Mouse (Mus musculus) spleen, adult 2 months (tissue): ENCODE measurements around the gene Armc10. TPM values are rescaled to one million over a fixed set of nuclear protein-coding genes. Genes with fewer than 3 reads are reported as not detected.
"Not testable (repeated sequence)": the region's sequence is repeated elsewhere in the genome, so short reads cannot be mapped to it uniquely, and the experiment has no call there.

Experiments
- DNase-seq, 2 experiments: peaks; one replicate each; pipeline versions ENCODE4 v3.0.0 to v3.0.0-alpha.2; 2012 to 2021; ENCODE audit warnings: low spot score in 2 of 2, low read depth in 1 of 2
- H3K27ac ChIP-seq: fragments of 200-500 bp; 2 replicates; pipeline ENCODE4 v1.5.1; 2012; ENCODE audit warnings: low read length, inconsistent platforms; ENCODE audit not compliant: insufficient read depth
- H3K27me3 ChIP-seq: fragments of 200-500 bp; 2 replicates; pipeline ENCODE4 v1.6.1; 2012; ENCODE audit warnings: mild to moderate bottlenecking, moderate library complexity, low read length, inconsistent platforms; ENCODE audit not compliant: control insufficient read depth, insufficient read depth
- H3K36me3 ChIP-seq: fragments of 200-500 bp; 2 replicates; pipeline ENCODE4 v1.6.1; 2012; ENCODE audit warnings: mild to moderate bottlenecking, low read length, inconsistent platforms; ENCODE audit not compliant: control insufficient read depth, insufficient read depth
- H3K4me1 ChIP-seq: fragments of 200-500 bp; 2 replicates; pipeline ENCODE4 v1.6.1; 2011; ENCODE audit warnings: inconsistent platforms; ENCODE audit not compliant: control insufficient read depth, insufficient read depth, insufficient read length
- H3K4me3 ChIP-seq: fragments of 200-500 bp; 2 replicates; pipeline ENCODE4 v1.5.1; 2011; ENCODE audit warnings: mild to moderate bottlenecking, inconsistent platforms; ENCODE audit not compliant: insufficient read depth, insufficient read length; ENCODE audit errors: extremely low read depth
- CTCF ChIP-seq: fragments of 200-500 bp; IDR thresholded peaks from 2 replicates; pipeline ENCODE4 v1.5.1; 2011; ENCODE audit warnings: mild to moderate bottlenecking, inconsistent platforms; ENCODE audit not compliant: insufficient read depth, insufficient read length, insufficient replicate concordance; ENCODE audit errors: extremely low read depth
- POLR2A ChIP-seq: fragments of 200-500 bp; IDR thresholded peaks from 2 replicates; pipeline ENCODE4 v1.6.1; 2011; ENCODE audit warnings: low read depth, low read length, inconsistent platforms
- WGBS: fragments of 180-500 bp; shearing (Covaris S2); methylation state at CpG from one replicate; pipeline ENCODE4 v1.1.7; 2018; 5-methylcytosine and 5-hydroxymethylcytosine counted together
- polyA plus RNA-seq: library from polyadenylated mRNA; depleted of rRNA; stranded (reverse); fragments of >200 nt; gene quantifications from 2 replicates; pipeline ENCODE4 v1.2.3, GENCODE M21; 2012; rRNA removed

Gene Armc10
- polyA plus RNA-seq, 1 experiment = 49.1 TPM

DNA sequence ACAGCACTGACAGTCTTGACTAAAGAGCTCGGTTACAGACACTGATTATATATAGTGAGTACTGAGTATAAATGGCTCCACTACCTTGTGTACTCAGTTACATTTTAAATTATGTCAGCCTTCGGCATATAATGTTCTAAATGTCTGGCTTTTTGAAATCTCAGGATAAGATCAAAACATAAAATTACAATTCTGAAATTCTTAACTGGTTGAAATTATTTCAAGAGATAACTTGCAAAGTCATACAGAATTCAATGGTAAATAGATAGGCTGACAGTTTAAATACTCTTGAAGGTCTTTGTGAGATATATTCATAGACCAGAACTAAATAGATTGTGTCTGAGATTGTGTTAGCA lies 56.4 kb downstream of the Armc10 start:
- no peak for DNase-seq
- no peaks in the 10 kb centered on the region for H3K27me3 ChIP-seq
- WGBS = 58% methylated on average over 2 of the region's 2 CpGs
- peak overlapping the region; percentile 96 for H3K27ac ChIP-seq
- H3K4me1 ChIP-seq = no peaks in the 10 kb centered on the region
- H3K4me3 ChIP-seq = peak overlapping the region; percentile 92
- no peaks in the 10 kb centered on the region for H3K36me3 ChIP-seq
- no peak for TF ChIP-seq CTCF

GRCm38 (mm10) chr5:21702873-21703475 lies 57.4 kb downstream of the Armc10 start:
- H3K36me3 ChIP-seq = no peaks in the 10 kb centered on the region
- no peaks in the 10 kb centered on the region for H3K27me3 ChIP-seq
- DNase-seq = no peak
- H3K4me1 ChIP-seq = no peaks in the 10 kb centered on the region
- no peak overlapping the region for H3K27ac ChIP-seq
- TF ChIP-seq POLR2A (no peak), CTCF (no peak)
- no peak overlapping the region for H3K4me3 ChIP-seq
- WGBS = 91% methylated on average over 6 of the region's 6 CpGs

DNA sequence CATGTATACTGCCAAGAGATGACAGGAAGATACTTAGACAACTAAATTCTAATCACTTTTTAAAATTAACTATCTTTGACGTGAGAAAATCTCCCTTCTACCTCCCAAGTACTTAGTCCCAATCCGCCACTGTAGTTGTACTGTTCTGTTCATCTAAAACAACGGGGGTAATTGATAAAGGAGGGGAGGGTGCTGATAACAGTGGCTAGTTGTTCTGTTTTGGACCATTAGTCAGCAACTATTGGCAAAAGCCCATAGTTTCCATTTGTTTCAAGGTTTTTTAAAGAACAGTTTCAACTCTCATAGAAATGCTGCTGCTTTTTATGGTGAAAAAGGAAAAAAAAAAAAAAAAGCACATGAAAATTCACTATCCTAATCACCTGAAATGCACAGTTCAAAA lies 58.1 kb downstream of the Armc10 start:
- no peak for DNase-seq
- no peaks in the 10 kb centered on the region for H3K36me3 ChIP-seq
- H3K27ac ChIP-seq = no peak overlapping the region
- no peak overlapping the region for H3K4me3 ChIP-seq
- no peaks in the 10 kb centered on the region for H3K4me1 ChIP-seq
- WGBS = 84% methylated on average over 3 of the region's 3 CpGs
- no peaks in the 10 kb centered on the region for H3K27me3 ChIP-seq
- TF ChIP-seq CTCF (no peak), POLR2A (no peak)

- Histone ChIP-seq H3K27ac (no peak overlapping the region), H3K4me3 (no peak overlapping the region), H3K4me1 (no peaks in the 10 kb centered on the region), H3K36me3 (no peaks in the 10 kb centered on the region), H3K27me3 (no peaks in the 10 kb centered on the region)
- DNase-seq = no peak
- 95% methylated on average over 4 of the region's 4 CpGs for WGBS
- TF ChIP-seq CTCF (no peak), POLR2A (no peak)
Observed at GRCm38 (mm10) chr5:21706546-21706945, 60.9 kb downstream of the Armc10 start.

- WGBS = 90% methylated on average over 8 of the region's 8 CpGs
- not testable (repeated sequence) for DNase-seq, H3K27ac ChIP-seq, H3K27me3 ChIP-seq, H3K4me1 ChIP-seq, H3K4me3 ChIP-seq, H3K36me3 ChIP-seq
Observed at GRCm38 (mm10) chr5:21708011-21708410, 62.4 kb downstream of the Armc10 start.

Other genes starting within 250 kb of the Armc10 start
- not detected in 2 replicates for gene Ccdc146, start 221.1 kb upstream of the Armc10 start, polyA plus RNA-seq
- 1.4 TPM in 2 replicates for gene Fam185a, start 220.9 kb upstream of the Armc10 start, polyA plus RNA-seq
- gene Lrrc17, start 102.3 kb upstream of the Armc10 start, polyA plus RNA-seq = 0.06 and 0.08 TPM in 2 replicates
- 0.07 TPM in 1 of 2 replicates, not detected in the other for gene Fbxl13, start 179 bp upstream of the Armc10 start, polyA plus RNA-seq
- 0.75 and 0.80 TPM in 2 replicates for gene Napepld, start 55.6 kb downstream of the Armc10 start, polyA plus RNA-seq
- gene Pmpcb, start 91.3 kb downstream of the Armc10 start, polyA plus RNA-seq = 11.1 and 11.8 TPM in 2 replicates
- gene Dnajc2, start 139.4 kb downstream of the Armc10 start, polyA plus RNA-seq = 10.3 and 15.6 TPM in 2 replicates
- 10.4 and 10.7 TPM in 2 replicates for gene Psmc2, start 139.5 kb downstream of the Armc10 start, polyA plus RNA-seq
- not detected in 2 replicates for gene Slc26a5, start 219.8 kb downstream of the Armc10 start, polyA plus RNA-seq